Mouse (Mus musculus) cerebellum, adult 2 months (tissue): ENCODE measurements around the gene Gpn1.

ENCODE experiments used
- CTCF ChIP-seq: fragments of 200-500 bp; IDR thresholded peaks from 2 replicates; pipeline ENCODE4 v1.5.1; 2011; ENCODE audit warnings: low read depth, mild to moderate bottlenecking, control low read depth, low read length, moderate library complexity, borderline replicate concordance; ENCODE audit not compliant: insufficient read depth
- POLR2A ChIP-seq: fragments of 200-500 bp; IDR thresholded peaks from 2 replicates; pipeline ENCODE4 v1.6.1; 2011; ENCODE audit warnings: low read length, control low read depth, borderline replicate concordance; ENCODE audit not compliant: insufficient read depth

DNA sequence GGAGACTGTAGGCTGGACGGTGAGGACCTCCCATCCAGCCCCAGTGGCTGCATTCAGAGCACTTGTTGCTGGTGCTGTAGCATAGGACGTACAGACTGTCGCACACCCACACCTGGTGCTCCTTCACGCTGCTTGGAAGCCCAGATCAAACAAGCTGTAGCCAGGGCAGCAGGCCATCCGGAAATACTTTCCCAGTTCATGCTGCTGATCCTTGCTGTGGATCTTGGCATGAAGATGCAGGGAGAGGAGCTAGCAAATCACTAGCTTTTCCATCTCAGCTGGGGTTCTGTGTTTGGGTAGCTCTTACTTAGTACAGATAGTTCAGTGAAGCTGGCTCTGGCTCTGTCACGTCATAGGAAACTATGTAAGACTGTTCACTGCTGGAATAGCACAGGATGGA is 24.8 kb upstream of the Gpn1 start:
- TF ChIP-seq POLR2A, result no peak
- no peak for TF ChIP-seq CTCF
